Mouse (Mus musculus) small intestine, adult 10 weeks (tissue): ENCODE measurements around the gene Xkr7. TPM values are rescaled to one million over a fixed set of nuclear protein-coding genes. Genes with fewer than 3 reads are reported as not detected.

ENCODE experiments used
- polyA plus RNA-seq: library from polyadenylated mRNA; stranded (reverse); fragments of 350-450 nt; fragmentation: Illumina TruSeq; extraction: RNeasy Lipid Tissue Mini Kit (QIAGEN cat#74804); gene quantifications from one replicate; pipeline ENCODE4 v1.2.3, GENCODE M21; 2014; ENCODE audit warnings: low replicate concordance

The Xkr7 gene
- not detected for polyA plus RNA-seq

DNA sequence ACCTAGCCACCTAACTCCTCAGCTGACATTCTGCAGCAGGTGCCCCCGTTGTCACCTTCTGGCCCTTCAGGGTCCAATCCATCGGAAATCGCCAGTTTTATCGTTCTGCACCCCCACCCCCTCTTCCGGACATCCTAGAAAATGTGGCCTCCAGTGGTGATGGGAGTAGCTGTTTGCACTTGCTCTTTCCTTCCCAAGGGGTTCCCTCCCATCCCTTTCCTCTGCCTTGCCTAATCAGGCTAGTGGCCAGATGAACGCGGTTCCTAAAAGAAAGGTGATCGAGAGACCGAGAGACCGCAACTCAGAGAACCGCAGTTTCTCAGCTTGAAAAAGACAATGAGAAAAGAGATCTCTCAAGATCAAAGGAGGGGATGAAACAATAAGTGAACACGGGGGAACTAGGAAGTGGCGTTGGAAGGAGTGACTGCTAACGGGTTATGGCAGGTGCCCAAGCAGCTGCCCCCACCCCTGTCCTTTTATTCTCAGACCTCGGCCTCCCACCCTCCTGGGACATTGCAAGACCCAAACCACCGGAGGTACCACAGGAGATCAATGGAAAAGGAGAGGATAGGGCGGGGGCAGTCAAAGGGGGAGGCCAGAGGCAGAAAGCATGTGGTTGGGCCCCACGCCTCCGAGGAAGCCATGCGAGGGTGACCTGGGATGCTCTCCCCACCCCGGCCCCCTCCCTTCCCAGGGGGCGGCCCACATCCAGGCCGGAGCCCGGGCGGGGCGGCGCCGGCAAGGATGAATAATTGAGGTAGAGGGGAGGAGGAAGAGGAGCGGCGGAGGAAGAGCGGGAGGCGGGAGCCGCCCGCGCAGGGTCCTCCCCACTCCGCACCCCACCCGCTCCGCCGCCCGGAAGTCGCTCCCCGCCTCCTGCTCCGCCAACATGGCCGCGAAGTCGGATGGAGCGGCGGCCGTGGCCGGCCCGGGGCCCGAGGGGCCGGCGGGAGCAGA is at the start of gene Xkr7:
Gene Xkr7, plus strand, starts transcription at position 727 of the 957 bp plus-strand sequence.

GRCm38 (mm10) chr2:153014758-153015593 is 16.7 kb upstream of the Xkr7 start, which contains the start of gene Pdrg1:
Gene Pdrg1 (minus strand): TSS chr2:153015427.

GRCm38 (mm10) chr2:153065747-153066508 is 34.3 kb downstream of the Xkr7 start, which contains the start of gene Ccm2l:
Gene Ccm2l (plus strand): TSS chr2:153065955.

Other genes starting within 250 kb of the Xkr7 start
- 8.1 TPM for gene Bcl2l1, start 200.1 kb upstream of the Xkr7 start, polyA plus RNA-seq
- gene Tpx2, start 183.9 kb upstream of the Xkr7 start, polyA plus RNA-seq, result 13.3 TPM
- not detected for gene Mylk2, start 120.5 kb upstream of the Xkr7 start, polyA plus RNA-seq
- gene Foxs1, start 98.6 kb upstream of the Xkr7 start, polyA plus RNA-seq, result not detected
- not detected for gene Dusp15, start 80.2 kb upstream of the Xkr7 start, polyA plus RNA-seq
- gene Ttll9, start 69.4 kb upstream of the Xkr7 start, polyA plus RNA-seq, result not detected
- gene Pdrg1, start 16.4 kb upstream of the Xkr7 start, polyA plus RNA-seq, result 18.2 TPM
- gene Ccm2l, start 34.1 kb downstream of the Xkr7 start, polyA plus RNA-seq, result 0.52 TPM
- 0.71 TPM for gene Hck, start 76.6 kb downstream of the Xkr7 start, polyA plus RNA-seq
- gene Tm9sf4, start 129.5 kb downstream of the Xkr7 start, polyA plus RNA-seq, result 16.5 TPM
- 1.2 TPM for gene Tspyl3, start 193.6 kb downstream of the Xkr7 start, polyA plus RNA-seq
- gene Plagl2, start 209.6 kb downstream of the Xkr7 start, polyA plus RNA-seq, result 15.3 TPM
- 10.2 TPM for gene Pofut1, start 209.7 kb downstream of the Xkr7 start, polyA plus RNA-seq